Mouse (Mus musculus) G1E (cell line): ENCODE results near the gene Ankfn1.

ENCODE experiments used
- CTCF ChIP-seq: IDR thresholded peaks from 2 replicates; pipeline ENCODE4 v1.5.1; 2012; ENCODE audit warnings: low read depth, low read length, inconsistent platforms, mixed read lengths
- GATA1 ChIP-seq: IDR thresholded peaks from 2 replicates; pipeline ENCODE4 v1.6.1; 2012; ENCODE audit warnings: borderline replicate concordance, low read length, inconsistent platforms, mixed read lengths
- GATA2 ChIP-seq: IDR thresholded peaks from 2 replicates; pipeline ENCODE4 v1.6.1; 2012; ENCODE audit warnings: low read depth, low read length, inconsistent platforms, borderline replicate concordance
- POLR2AphosphoS5 ChIP-seq: IDR thresholded peaks from 2 replicates; pipeline ENCODE4 v1.6.1; 2012; ENCODE audit warnings: low read depth, low read length, inconsistent platforms; ENCODE audit not compliant: insufficient replicate concordance
- TAL1 ChIP-seq: conservative IDR thresholded peaks from 2 replicates; pipeline ENCODE4 v1.6.1; 2012; ENCODE audit warnings: low read depth, low read length, inconsistent platforms, mixed read lengths

- TF ChIP-seq GATA1, result no peak
- TF ChIP-seq CTCF, result no peak
- no peak for TF ChIP-seq TAL1
- no peak for TF ChIP-seq POLR2AphosphoS5
- no peak for TF ChIP-seq GATA2
These were observed 203.1 kb downstream of the Ankfn1 start for GRCm38 (mm10) chr11:89574269-89574838.
